Mouse (Mus musculus): ENCODE data around the gene Astl. TPM values are rescaled to one million over a fixed set of nuclear protein-coding genes. Genes with fewer than 3 reads are reported as not detected.
"Not testable (repeated sequence)": the region's sequence is repeated elsewhere in the genome, so short reads cannot be mapped to it uniquely, and the experiment has no call there.

Astl gene
- polyA plus RNA-seq (2014; fragmentation: Nextera tagmentation; extraction: Ambion mirVana) = not detected in 2 replicates

- peak within 1 kb of the TSS; percentile 56 to 66 for H3K4me3 ChIP-seq (ENCODE audit: control insufficient read depth in 1 of 2, insufficient read depth in 1 of 2, low read depth in 1 of 2, low read length in 2 of 2)
- H3K27me3 ChIP-seq (ENCODE audit: control insufficient read depth, insufficient read depth, low read length) = peaks cover 10% of the 10 kb centered on the region; the same call in 1 of the 2 replicates
- no peak within 1 kb of the TSS for H3K27ac ChIP-seq (replicated peaks in 1 of 2; ENCODE audit: control insufficient read depth in 1 of 2, insufficient read depth in 1 of 2, low read depth in 2 of 2, low read length in 2 of 2)
- H3K4me2 ChIP-seq (ENCODE audit: low read length) = peak within 1 kb of the TSS; percentile 96
- no peak for ATAC-seq (ENCODE audit: insufficient number of reproducible peaks, insufficient read depth, low FRiP score, low read depth)
- WGBS = 76% methylated on average over 4 of the region's 4 CpGs
- no peaks in the 10 kb centered on the region for H3K9me3 ChIP-seq (ENCODE audit: control insufficient read depth, low read length)
- no peaks in the 10 kb centered on the region for H3K36me3 ChIP-seq (ENCODE audit: control insufficient read depth, insufficient read depth, low read length)
- H3K9ac ChIP-seq (ENCODE audit: low read length) = peak within 1 kb of the TSS; percentile 75; the same call in 1 of the 2 replicates
- H3K4me1 ChIP-seq (ENCODE audit: control insufficient read depth in 2 of 2, insufficient read depth in 2 of 2, low read length in 2 of 2) = peaks cover 16 to 27% of the 10 kb centered on the region in 2 experiments
Observed at GRCm38 (mm10) chr2:127338416-127338815, at the start of gene Astl. Gene Astl, plus strand, starts transcription at chr2:127338639.

GRCm38 (mm10) chr2:127292250-127292649 lies 46.2 kb upstream of the Astl start:
- no peak overlapping the region for H3K27ac ChIP-seq (replicated peaks in 1 of 2; ENCODE audit: control insufficient read depth in 1 of 2, insufficient read depth in 1 of 2, low read depth in 2 of 2, low read length in 2 of 2)
- H3K4me2 ChIP-seq (ENCODE audit: low read length) = no peak overlapping the region
- no peaks in the 10 kb centered on the region for H3K9me3 ChIP-seq (ENCODE audit: control insufficient read depth, low read length)
- H3K36me3 ChIP-seq (ENCODE audit: control insufficient read depth, insufficient read depth, low read length) = peaks cover 88% of the 10 kb centered on the region
- H3K4me3 ChIP-seq (ENCODE audit: control insufficient read depth in 1 of 2, insufficient read depth in 1 of 2, low read depth in 1 of 2, low read length in 2 of 2) = no peak overlapping the region
- H3K4me1 ChIP-seq (ENCODE audit: control insufficient read depth in 2 of 2, insufficient read depth in 2 of 2, low read length in 2 of 2) = no peaks in the 10 kb centered on the region
- ATAC-seq (ENCODE audit: insufficient number of reproducible peaks, insufficient read depth, low FRiP score, low read depth) = no peak
- 48% methylated on average over 4 of the region's 4 CpGs for WGBS
- no peaks in the 10 kb centered on the region for H3K27me3 ChIP-seq (ENCODE audit: control insufficient read depth, insufficient read depth, low read length)
- H3K9ac ChIP-seq (ENCODE audit: low read length) = no peak overlapping the region

GRCm38 (mm10) chr2:127297001-127297805 lies 41.2 kb upstream of the Astl start:
- no peak overlapping the region for H3K4me2 ChIP-seq (ENCODE audit: low read length)
- H3K4me1 ChIP-seq (ENCODE audit: control insufficient read depth in 2 of 2, insufficient read depth in 2 of 2, low read length in 2 of 2) = no peaks in the 10 kb centered on the region
- H3K4me3 ChIP-seq (ENCODE audit: control insufficient read depth in 1 of 2, insufficient read depth in 1 of 2, low read depth in 1 of 2, low read length in 2 of 2) = no peak overlapping the region
- H3K9me3 ChIP-seq (ENCODE audit: control insufficient read depth, low read length) = no peaks in the 10 kb centered on the region
- no peak for ATAC-seq (ENCODE audit: insufficient number of reproducible peaks, insufficient read depth, low FRiP score, low read depth)
- H3K27me3 ChIP-seq (ENCODE audit: control insufficient read depth, insufficient read depth, low read length) = no peaks in the 10 kb centered on the region
- 97% methylated on average over 7 of the region's 7 CpGs for WGBS
- no peak overlapping the region for H3K27ac ChIP-seq (replicated peaks in 1 of 2; ENCODE audit: control insufficient read depth in 1 of 2, insufficient read depth in 1 of 2, low read depth in 2 of 2, low read length in 2 of 2)
- peaks cover 99% of the 10 kb centered on the region for H3K36me3 ChIP-seq (ENCODE audit: control insufficient read depth, insufficient read depth, low read length)
- H3K9ac ChIP-seq (ENCODE audit: low read length) = no peak overlapping the region

GRCm38 (mm10) chr2:127298056-127298455 lies 40.4 kb upstream of the Astl start:
- WGBS = 97% methylated on average over 1 of the region's 1 CpGs
- no peak overlapping the region for H3K4me3 ChIP-seq (ENCODE audit: control insufficient read depth in 1 of 2, insufficient read depth in 1 of 2, low read depth in 1 of 2, low read length in 2 of 2)
- H3K9ac ChIP-seq (ENCODE audit: low read length) = no peak overlapping the region
- no peak overlapping the region for H3K4me2 ChIP-seq (ENCODE audit: low read length)
- H3K27ac ChIP-seq (replicated peaks in 1 of 2; ENCODE audit: control insufficient read depth in 1 of 2, insufficient read depth in 1 of 2, low read depth in 2 of 2, low read length in 2 of 2) = no peak overlapping the region
- no peaks in the 10 kb centered on the region for H3K9me3 ChIP-seq (ENCODE audit: control insufficient read depth, low read length)
- H3K36me3 ChIP-seq (ENCODE audit: control insufficient read depth, insufficient read depth, low read length) = peaks cover 92% of the 10 kb centered on the region
- H3K27me3 ChIP-seq (ENCODE audit: control insufficient read depth, insufficient read depth, low read length) = no peaks in the 10 kb centered on the region
- no peak for ATAC-seq (ENCODE audit: insufficient number of reproducible peaks, insufficient read depth, low FRiP score, low read depth)
- H3K4me1 ChIP-seq (ENCODE audit: control insufficient read depth in 2 of 2, insufficient read depth in 2 of 2, low read length in 2 of 2) = no peaks in the 10 kb centered on the region

- WGBS = 70% methylated on average over 3 of the region's 3 CpGs
- Histone ChIP-seq H3K36me3 (ENCODE audit: control insufficient read depth, insufficient read depth, low read length) (peaks cover 66% of the 10 kb centered on the region), H3K9ac (ENCODE audit: low read length) (no peak overlapping the region), H3K4me1 (ENCODE audit: control insufficient read depth in 2 of 2, insufficient read depth in 2 of 2, low read length in 2 of 2) (no peaks in the 10 kb centered on the region), H3K27me3 (ENCODE audit: control insufficient read depth, insufficient read depth, low read length) (no peaks in the 10 kb centered on the region), H3K4me2 (ENCODE audit: low read length) (no peak overlapping the region), H3K4me3 (ENCODE audit: control insufficient read depth in 1 of 2, insufficient read depth in 1 of 2, low read depth in 1 of 2, low read length in 2 of 2) (no peak overlapping the region), H3K27ac (replicated peaks in 1 of 2; ENCODE audit: control insufficient read depth in 1 of 2, insufficient read depth in 1 of 2, low read depth in 2 of 2, low read length in 2 of 2) (0 out of 4 replicates have a peak overlapping the region, but pooled peaks of 1 of the 2 experiments have one; percentile 19), H3K9me3 (ENCODE audit: control insufficient read depth, low read length) (no peaks in the 10 kb centered on the region)
- ATAC-seq (ENCODE audit: insufficient number of reproducible peaks, insufficient read depth, low FRiP score, low read depth) = no peak
Observed at GRCm38 (mm10) chr2:127300701-127301100, 37.7 kb upstream of the Astl start.

- H3K4me3 ChIP-seq (ENCODE audit: control insufficient read depth in 1 of 2, insufficient read depth in 1 of 2, low read depth in 1 of 2, low read length in 2 of 2) = no peak overlapping the region
- no peaks in the 10 kb centered on the region for H3K9me3 ChIP-seq (ENCODE audit: control insufficient read depth, low read length)
- H3K9ac ChIP-seq (ENCODE audit: low read length) = no peak overlapping the region
- H3K36me3 ChIP-seq (ENCODE audit: control insufficient read depth, insufficient read depth, low read length) = peaks cover 54% of the 10 kb centered on the region
- no peaks in the 10 kb centered on the region for H3K27me3 ChIP-seq (ENCODE audit: control insufficient read depth, insufficient read depth, low read length)
- ATAC-seq (ENCODE audit: insufficient number of reproducible peaks, insufficient read depth, low FRiP score, low read depth) = no peak
- H3K4me2 ChIP-seq (ENCODE audit: low read length) = no peak overlapping the region
- H3K27ac ChIP-seq (replicated peaks in 1 of 2; ENCODE audit: control insufficient read depth in 1 of 2, insufficient read depth in 1 of 2, low read depth in 2 of 2, low read length in 2 of 2) = no peak overlapping the region
- H3K4me1 ChIP-seq (ENCODE audit: control insufficient read depth in 2 of 2, insufficient read depth in 2 of 2, low read length in 2 of 2) = no peaks in the 10 kb centered on the region
- 86% methylated on average over 3 of the region's 3 CpGs for WGBS
Observed at GRCm38 (mm10) chr2:127301883-127302282, 36.6 kb upstream of the Astl start.

- not testable (repeated sequence) for H3K27ac ChIP-seq (replicated peaks in 1 of 2; ENCODE audit: control insufficient read depth in 1 of 2, insufficient read depth in 1 of 2, low read depth in 2 of 2, low read length in 2 of 2); H3K27me3 ChIP-seq (ENCODE audit: control insufficient read depth, insufficient read depth, low read length); H3K4me3 ChIP-seq (ENCODE audit: control insufficient read depth in 1 of 2, insufficient read depth in 1 of 2, low read depth in 1 of 2, low read length in 2 of 2); H3K4me2 ChIP-seq (ENCODE audit: low read length); ATAC-seq (ENCODE audit: insufficient number of reproducible peaks, insufficient read depth, low FRiP score, low read depth); H3K9me3 ChIP-seq (ENCODE audit: control insufficient read depth, low read length); H3K4me1 ChIP-seq (ENCODE audit: control insufficient read depth in 2 of 2, insufficient read depth in 2 of 2, low read length in 2 of 2); H3K9ac ChIP-seq (ENCODE audit: low read length)
- WGBS = 77% methylated on average over 4 of the region's 4 CpGs
- peaks cover 31% of the 10 kb centered on the region for H3K36me3 ChIP-seq (ENCODE audit: control insufficient read depth, insufficient read depth, low read length)
Observed at GRCm38 (mm10) chr2:127304192-127304591, 34.2 kb upstream of the Astl start.

Measured in heart, embryonic 14.5 days (tissue).